Mouse (Mus musculus): Measurements from ENCODE around the gene 2610318N02Rik.
"Not testable (repeated sequence)": the region's sequence is repeated elsewhere in the genome, so short reads cannot be mapped to it uniquely, and the experiment has no call there.

2610318N02Rik gene

GRCm38 (mm10) chr16:17124871-17125520, at the start of gene 2610318N02Rik:
Gene 2610318N02Rik (minus strand): TSS chr16:17125167.
- DNase-seq (ENCODE audit: low spot score) = peak; percentile 88

- DNase-seq (ENCODE audit: low spot score) = no peak
Observed at GRCm38 (mm10) chr16:17168049-17168448, 43.1 kb upstream of the 2610318N02Rik start.

- no peak for DNase-seq (ENCODE audit: low spot score)
Observed at GRCm38 (mm10) chr16:17167179-17167578, 42.2 kb upstream of the 2610318N02Rik start.

- not testable (repeated sequence) for DNase-seq (ENCODE audit: low spot score)
Observed at GRCm38 (mm10) chr16:17165478-17165877, 40.5 kb upstream of the 2610318N02Rik start.

- no peak for DNase-seq (ENCODE audit: low spot score)
Observed at GRCm38 (mm10) chr16:17154346-17154745, 29.4 kb upstream of the 2610318N02Rik start.

GRCm38 (mm10) chr16:17151874-17152273, 26.9 kb upstream of the 2610318N02Rik start:
- no peak for DNase-seq (ENCODE audit: low spot score)

GRCm38 (mm10) chr16:17150520-17151258, 25.7 kb upstream of the 2610318N02Rik start:
- peak; percentile 30 for DNase-seq (ENCODE audit: low spot score)

- DNase-seq (ENCODE audit: low spot score) = peak; percentile 50
Observed at GRCm38 (mm10) chr16:17148084-17148483, 23.1 kb upstream of the 2610318N02Rik start.

GRCm38 (mm10) chr16:17147391-17147929, 22.5 kb upstream of the 2610318N02Rik start:
- DNase-seq (ENCODE audit: low spot score) = peak; percentile 20

GRCm38 (mm10) chr16:17146772-17147235, 21.8 kb upstream of the 2610318N02Rik start, which contains the start of gene Ccdc116:
Gene Ccdc116 (minus strand): TSS chr16:17147229.
- peak; percentile 81 for DNase-seq (ENCODE audit: low spot score)

- DNase-seq (ENCODE audit: low spot score) = no peak
Observed at GRCm38 (mm10) chr16:17144339-17144738, 19.4 kb upstream of the 2610318N02Rik start, which contains the start of gene Ydjc. Gene Ydjc (plus strand): TSS chr16:17144621.

- DNase-seq (ENCODE audit: low spot score) = no peak
Observed at GRCm38 (mm10) chr16:17137355-17137754, 12.4 kb upstream of the 2610318N02Rik start.

GRCm38 (mm10) chr16:17132906-17133200, 7.9 kb upstream of the 2610318N02Rik start:
- DNase-seq (ENCODE audit: low spot score) = no peak

GRCm38 (mm10) chr16:17132089-17132905, 7.3 kb upstream of the 2610318N02Rik start, which contains the start of gene Sdf2l1:
Gene Sdf2l1 (minus strand): TSS chr16:17132383.
- peak; percentile 97 for DNase-seq (ENCODE audit: low spot score)

GRCm38 (mm10) chr16:17131191-17132088, 6.5 kb upstream of the 2610318N02Rik start:
- DNase-seq (ENCODE audit: low spot score) = no peak

- DNase-seq (ENCODE audit: low spot score) = peak; percentile 29
Observed at GRCm38 (mm10) chr16:17127292-17127691, 2.3 kb upstream of the 2610318N02Rik start.

- peak; percentile 85 for DNase-seq (ENCODE audit: low spot score)
Observed at GRCm38 (mm10) chr16:17124119-17124870, 672 bp downstream of the 2610318N02Rik start.

- DNase-seq (ENCODE audit: low spot score) = no peak
Observed at GRCm38 (mm10) chr16:17121569-17121968, 3.4 kb downstream of the 2610318N02Rik start.

GRCm38 (mm10) chr16:17117309-17117799, 7.6 kb downstream of the 2610318N02Rik start:
- DNase-seq (ENCODE audit: low spot score) = no peak

Data from yolk sac, embryonic 10.5 days (tissue).